Mouse (Mus musculus) embryonic facial prominence, embryonic 10.5 days (tissue): ENCODE results near the gene Tlx3. TPM values are rescaled to one million over a fixed set of nuclear protein-coding genes. Genes with fewer than 3 reads are reported as not detected.

ENCODE experiments used
- DNase-seq: peaks from one replicate; pipeline ENCODE4 v3.0.0-alpha.2; 2017; ENCODE audit warnings: low spot score
- H3K27ac ChIP-seq: fragments of 300-500 bp; sonication (generic); replicated peaks from 2 replicates; pipeline ENCODE4 v1.5.1; 2016; ENCODE audit warnings: mild to moderate bottlenecking
- H3K27me3 ChIP-seq: fragments of 300-500 bp; sonication (generic); replicated peaks from 2 replicates; pipeline ENCODE4 v1.6.1; 2016; ENCODE audit warnings: low read depth, mild to moderate bottlenecking; ENCODE audit not compliant: poor library complexity, severe bottlenecking
- H3K36me3 ChIP-seq: fragments of 300-500 bp; sonication (generic); replicated peaks from 2 replicates; pipeline ENCODE4 v1.6.1; 2016; ENCODE audit warnings: mild to moderate bottlenecking, moderate library complexity
- H3K4me1 ChIP-seq: fragments of 300-500 bp; sonication (generic); 2 replicates; pipeline ENCODE4 v1.6.1; 2016
- H3K4me3 ChIP-seq: fragments of 300-500 bp; sonication (generic); 2 replicates; pipeline ENCODE4 v1.5.1; 2016; ENCODE audit warnings: mild to moderate bottlenecking, moderate library complexity
- H3K9me3 ChIP-seq: fragments of 300-500 bp; sonication (generic); 2 replicates; pipeline ENCODE4 v1.6.1; 2016; ENCODE audit warnings: mild to moderate bottlenecking
- WGBS: fragments of 180-500 bp; shearing (Covaris S2); methylation state at CpG from one replicate; pipeline ENCODE4 v1.1.7; 2016; 5-methylcytosine and 5-hydroxymethylcytosine counted together
- polyA plus RNA-seq: library from polyadenylated mRNA; unstranded; fragments of >200 nt; fragmentation: Nextera tagmentation; extraction: Ambion mirVana; gene quantifications from 2 replicates; pipeline ENCODE4 v1.2.1, GENCODE M21; 2016

Gene Tlx3
- polyA plus RNA-seq, 1 experiment from 2014 or later = 5.0 TPM

- Histone ChIP-seq H3K36me3 (no peaks in the 10 kb centered on the region), H3K9me3 (no peaks in the 10 kb centered on the region), H3K4me1 (peaks cover 52% of the 10 kb centered on the region), H3K27ac (peak overlapping the region; percentile 15; the same call in 1 of the 2 replicates), H3K27me3 (peaks cover 100% of the 10 kb centered on the region), H3K4me3 (peak overlapping the region; percentile 52)
- no peak for DNase-seq
- 1% methylated on average over 47 of the region's 47 CpGs for WGBS
These were observed 417 bp downstream of the Tlx3 start for GRCm38 (mm10) chr11:33202972-33203371.

DNA sequence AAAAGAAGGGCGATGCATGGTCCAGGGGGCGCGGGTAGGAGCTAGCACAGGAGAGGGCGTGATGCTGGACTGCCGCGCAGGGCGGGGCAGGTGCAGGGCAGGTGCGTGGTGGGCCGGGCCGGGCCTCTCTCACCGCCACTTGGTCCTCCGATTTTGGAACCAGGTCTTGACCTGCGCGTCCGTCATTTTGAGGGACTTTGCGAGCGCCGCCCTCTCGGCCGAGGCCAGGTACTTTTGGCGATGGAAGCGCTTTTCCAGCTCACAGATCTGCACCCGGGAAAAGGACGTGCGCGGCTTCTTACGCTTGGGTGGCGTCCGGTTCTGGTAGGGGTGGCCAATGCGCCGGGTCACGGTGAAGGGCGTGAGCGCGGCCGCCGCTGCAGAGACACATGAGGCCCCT lies 1.1 kb downstream of the Tlx3 start:
- WGBS = 2% methylated on average over 37 of the region's 37 CpGs
- Histone ChIP-seq H3K4me1 (peaks cover 52% of the 10 kb centered on the region), H3K36me3 (no peaks in the 10 kb centered on the region), H3K9me3 (peaks cover 5% of the 10 kb centered on the region), H3K27ac (no peak overlapping the region), H3K27me3 (peaks cover 100% of the 10 kb centered on the region), H3K4me3 (peak overlapping the region; percentile 52)
- peak; percentile 55 for DNase-seq

DNA sequence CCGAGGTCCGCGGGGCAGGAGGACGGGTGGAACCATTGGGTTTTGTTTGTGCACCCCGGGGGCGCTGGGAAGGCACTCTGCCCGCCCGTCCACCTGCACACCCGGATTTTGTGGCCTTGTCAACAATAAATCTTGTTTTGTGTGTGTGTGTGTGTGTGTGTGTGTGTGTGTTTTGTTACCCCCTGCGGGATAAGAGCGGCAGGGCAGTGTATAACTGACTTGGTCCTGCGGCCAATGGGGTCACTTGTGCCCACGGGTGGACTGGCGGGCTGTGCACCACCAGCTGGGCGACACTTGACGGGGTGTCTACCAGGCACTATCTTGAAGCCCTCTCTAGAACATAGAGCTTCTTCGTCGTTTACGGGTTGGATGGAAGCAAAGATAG lies 1.8 kb downstream of the Tlx3 start:
- peaks cover 7% of the 10 kb centered on the region for H3K9me3 ChIP-seq
- H3K27ac ChIP-seq = peak overlapping the region; percentile 63; the same call in 1 of the 2 replicates
- 2% methylated on average over 19 of the region's 19 CpGs for whole genome bisulfite sequencing

DNA sequence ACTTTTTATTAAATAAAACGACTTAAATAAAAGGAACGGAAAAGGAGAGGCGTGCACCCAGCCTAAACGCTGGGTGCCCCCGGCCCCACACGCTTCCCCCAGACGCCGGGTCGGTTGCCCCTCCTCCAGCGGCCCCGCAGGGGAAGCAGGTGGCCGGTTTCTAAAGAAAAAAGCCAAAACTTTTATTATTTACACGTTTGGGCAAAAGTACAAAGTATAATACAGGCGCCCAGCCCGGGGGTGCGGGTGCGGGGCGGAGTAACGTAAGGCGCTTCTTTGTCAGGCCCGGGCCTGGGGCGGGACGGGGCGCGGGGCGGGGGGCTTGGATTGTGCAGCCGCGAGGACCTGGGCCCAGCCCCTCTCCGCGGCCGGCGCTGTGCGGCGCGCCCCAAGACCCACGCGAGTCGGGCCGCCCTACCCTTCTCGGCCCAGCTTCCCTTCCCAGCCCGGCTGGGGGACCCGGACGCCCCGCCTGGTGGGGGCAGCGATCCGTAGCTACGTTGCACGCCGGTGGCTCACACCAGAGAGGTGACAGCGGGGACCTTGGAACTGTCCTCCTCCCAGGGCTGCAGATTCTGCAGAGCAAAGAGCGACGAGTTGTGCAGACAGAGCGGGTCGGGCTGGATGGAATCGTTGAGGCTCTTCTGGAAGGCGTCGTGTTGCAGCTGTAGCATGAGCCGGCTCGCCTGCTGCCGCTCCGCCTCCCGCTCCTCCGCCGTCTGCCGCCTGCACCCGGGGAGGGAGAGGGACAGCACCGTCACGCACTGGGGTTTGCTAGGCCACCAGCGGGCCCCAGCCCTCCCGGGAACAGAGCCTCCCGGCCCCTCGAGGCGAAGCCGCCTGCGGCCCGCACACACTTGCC lies 2.4 kb downstream of the Tlx3 start:
- H3K4me3 ChIP-seq = peak overlapping the region; percentile 52
- peak; percentile 82 for DNase-seq
- no peaks in the 10 kb centered on the region for H3K36me3 ChIP-seq
- H3K27me3 ChIP-seq = peaks cover 100% of the 10 kb centered on the region
- peak overlapping the region; percentile 63 for H3K27ac ChIP-seq
- H3K9me3 ChIP-seq = peaks cover 7% of the 10 kb centered on the region
- peaks cover 60% of the 10 kb centered on the region for H3K4me1 ChIP-seq
- under 1% methylated on average over 76 of the region's 76 CpGs for WGBS

More for the DNA sequence above, 1.8 kb downstream of the Tlx3 start:
- H3K4me3 ChIP-seq = peak overlapping the region; percentile 52
- DNase-seq = no peak
- H3K36me3 ChIP-seq = no peaks in the 10 kb centered on the region
- peaks cover 100% of the 10 kb centered on the region for H3K27me3 ChIP-seq
- H3K4me1 ChIP-seq = peaks cover 55% of the 10 kb centered on the region

DNA sequence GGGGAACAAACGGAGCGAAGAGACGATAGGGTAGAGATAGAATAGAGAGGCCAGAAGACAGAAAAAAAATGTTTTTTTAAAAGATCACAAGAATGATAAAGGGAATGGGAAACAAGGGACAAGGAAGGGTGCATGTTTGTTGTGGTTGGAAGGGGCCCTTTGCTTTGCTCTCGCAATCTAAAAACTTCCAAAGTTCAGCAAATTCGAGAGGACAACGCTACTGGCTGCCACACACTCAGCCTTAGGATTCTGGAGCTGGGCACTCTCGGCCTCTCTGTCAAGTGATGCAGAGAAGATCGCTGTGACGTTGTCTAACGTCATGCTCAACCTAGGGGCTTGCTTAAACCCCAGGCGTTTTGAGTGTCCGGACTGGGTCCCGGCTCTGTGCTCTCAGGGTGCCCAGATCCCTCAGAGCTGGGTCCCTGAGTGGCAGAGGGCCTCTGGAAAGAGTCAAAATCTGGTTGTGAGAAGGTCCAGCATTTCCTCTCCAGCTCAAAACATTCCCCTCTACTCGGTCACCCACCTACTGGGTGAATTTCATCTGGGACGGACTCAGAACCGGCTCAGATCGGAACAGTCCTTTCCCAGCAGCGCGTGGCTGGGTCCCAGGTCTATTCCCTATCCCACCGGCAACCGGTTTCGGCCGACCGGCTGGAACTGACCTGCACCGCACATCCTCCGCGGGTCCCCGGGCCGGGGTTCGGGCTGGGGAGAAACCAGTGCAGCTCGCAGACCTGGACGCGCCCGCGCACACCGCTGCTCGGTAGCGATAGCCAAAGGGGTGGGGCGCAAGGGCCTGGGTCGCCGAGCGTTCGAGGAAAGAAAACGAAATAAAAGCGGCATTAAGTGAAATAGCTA lies 3.3 kb downstream of the Tlx3 start:
- DNase-seq = peak; percentile 71
- H3K27me3 ChIP-seq = peaks cover 100% of the 10 kb centered on the region
- peaks cover 7% of the 10 kb centered on the region for H3K9me3 ChIP-seq
- H3K27ac ChIP-seq = no peak overlapping the region
- 1% methylated on average over 45 of the region's 45 CpGs for WGBS
- H3K4me1 ChIP-seq = peaks cover 61% of the 10 kb centered on the region
- H3K4me3 ChIP-seq = peak overlapping the region; percentile 52
- H3K36me3 ChIP-seq = no peaks in the 10 kb centered on the region

GRCm38 (mm10) chr11:33199117-33199514 lies 4.3 kb downstream of the Tlx3 start:
- no peak overlapping the region for H3K27ac ChIP-seq
- no peaks in the 10 kb centered on the region for H3K36me3 ChIP-seq
- H3K9me3 ChIP-seq = peaks cover 7% of the 10 kb centered on the region
- peaks cover 58% of the 10 kb centered on the region for H3K4me1 ChIP-seq
- 1% methylated on average over 15 of the region's 15 CpGs for WGBS
- peaks cover 100% of the 10 kb centered on the region for H3K27me3 ChIP-seq
- peak; percentile 53 for DNase-seq
- no peak overlapping the region; the same call in 1 of the 2 replicates for H3K4me3 ChIP-seq

DNA sequence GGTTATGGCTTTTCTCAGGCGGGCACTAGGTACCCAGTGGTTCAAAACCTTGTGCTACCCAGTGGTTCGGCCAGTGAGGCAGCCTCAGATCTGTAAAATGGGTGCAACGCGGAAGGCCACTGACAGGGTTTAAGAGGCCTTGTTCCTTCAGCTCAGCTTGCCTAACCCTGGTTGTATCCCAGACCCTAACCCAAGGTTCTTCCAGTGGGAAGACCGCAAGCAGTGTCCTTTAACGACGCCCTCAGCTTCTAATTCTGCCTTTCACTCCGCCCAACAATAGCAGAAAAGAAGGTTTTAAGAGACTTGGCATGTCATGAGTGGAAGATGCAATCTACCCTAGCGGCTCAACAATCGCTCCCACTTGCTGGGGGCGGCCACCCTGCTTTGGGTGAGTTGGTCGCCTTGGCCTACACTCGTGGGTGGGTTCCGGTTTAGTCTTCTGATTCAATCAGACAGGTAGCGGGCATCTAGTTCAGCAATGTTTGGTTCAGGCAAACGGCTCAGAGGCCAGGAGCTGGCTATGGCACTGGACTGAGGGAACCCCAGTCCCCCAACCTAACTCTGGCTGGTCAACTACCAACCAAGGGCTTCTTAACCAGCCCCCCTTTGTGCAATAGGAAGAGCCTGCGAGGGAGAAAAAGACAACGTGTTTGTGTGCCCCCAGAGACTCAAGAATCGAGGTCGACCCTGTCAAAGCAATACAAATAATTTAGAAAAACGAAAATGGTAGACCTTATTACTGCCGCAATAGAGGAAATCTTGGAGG lies 4.9 kb downstream of the Tlx3 start:
- Histone ChIP-seq H3K4me3 (no peak overlapping the region; the same call in 1 of the 2 replicates), H3K27ac (no peak overlapping the region), H3K4me1 (peaks cover 57% of the 10 kb centered on the region), H3K27me3 (peaks cover 100% of the 10 kb centered on the region), H3K36me3 (no peaks in the 10 kb centered on the region), H3K9me3 (peaks cover 7% of the 10 kb centered on the region)
- WGBS = 13% methylated on average over 22 of the region's 22 CpGs
- peak; percentile 53 for DNase-seq

GRCm38 (mm10) chr11:33197673-33198072 lies 5.7 kb downstream of the Tlx3 start:
- no peak overlapping the region for H3K4me3 ChIP-seq

DNA sequence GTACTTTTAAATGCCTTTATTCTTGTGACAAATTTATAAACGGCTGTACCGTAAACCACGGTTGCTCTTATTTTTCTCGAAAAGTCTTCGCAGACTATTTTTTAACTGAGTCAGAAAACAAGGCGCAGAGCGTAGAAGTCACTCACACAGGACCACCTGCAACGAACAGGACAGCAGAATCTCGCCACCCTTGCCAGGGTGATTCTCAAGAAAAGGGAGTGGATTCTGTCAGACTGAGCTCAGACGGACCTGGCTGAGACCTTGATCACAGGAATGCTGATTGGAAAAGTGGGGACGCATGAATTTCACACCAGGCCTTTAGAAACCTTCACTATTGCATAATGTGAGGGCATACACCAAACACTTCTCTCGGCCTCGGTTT lies 6.3 kb downstream of the Tlx3 start:
- Histone ChIP-seq H3K4me1 (peaks cover 46% of the 10 kb centered on the region), H3K27ac (no peak overlapping the region), H3K9me3 (peaks cover 7% of the 10 kb centered on the region), H3K27me3 (peaks cover 100% of the 10 kb centered on the region), H3K36me3 (no peaks in the 10 kb centered on the region), H3K4me3 (no peak overlapping the region)
- peak; percentile 28 for DNase-seq
- WGBS = 19% methylated on average over 13 of the region's 13 CpGs

More at GRCm38 (mm10) chr11:33197673-33198072, 5.7 kb downstream of the Tlx3 start:
- WGBS = 9% methylated on average over 15 of the region's 15 CpGs
- DNase-seq = peak; percentile 43
- H3K27ac ChIP-seq = no peak overlapping the region
- peaks cover 100% of the 10 kb centered on the region for H3K27me3 ChIP-seq
- H3K4me1 ChIP-seq = peaks cover 52% of the 10 kb centered on the region
- H3K9me3 ChIP-seq = peaks cover 7% of the 10 kb centered on the region
- H3K36me3 ChIP-seq = no peaks in the 10 kb centered on the region

- Histone ChIP-seq H3K36me3 (no peaks in the 10 kb centered on the region), H3K4me1 (peaks cover 44% of the 10 kb centered on the region), H3K27me3 (peaks cover 100% of the 10 kb centered on the region), H3K9me3 (peaks cover 7% of the 10 kb centered on the region), H3K27ac (no peak overlapping the region), H3K4me3 (peak overlapping the region; percentile 2; the same call in 1 of the 2 replicates)
- peak; percentile 53 for DNase-seq
- WGBS = 4% methylated on average over 24 of the region's 24 CpGs
These were observed 6.8 kb downstream of the Tlx3 start for GRCm38 (mm10) chr11:33196447-33197132.

- Histone ChIP-seq H3K36me3 (no peaks in the 10 kb centered on the region), H3K4me1 (peaks cover 36% of the 10 kb centered on the region), H3K4me3 (peak overlapping the region; percentile 2; the same call in 1 of the 2 replicates), H3K9me3 (peaks cover 7% of the 10 kb centered on the region), H3K27me3 (peaks cover 100% of the 10 kb centered on the region), H3K27ac (no peak overlapping the region)
- DNase-seq = peak; percentile 42
- WGBS = 3% methylated on average over 25 of the region's 25 CpGs
These were observed 7.6 kb downstream of the Tlx3 start for GRCm38 (mm10) chr11:33195531-33196446.
